Mouse (Mus musculus): Measurements from ENCODE around the gene S1pr3.

S1pr3 gene

DNA sequence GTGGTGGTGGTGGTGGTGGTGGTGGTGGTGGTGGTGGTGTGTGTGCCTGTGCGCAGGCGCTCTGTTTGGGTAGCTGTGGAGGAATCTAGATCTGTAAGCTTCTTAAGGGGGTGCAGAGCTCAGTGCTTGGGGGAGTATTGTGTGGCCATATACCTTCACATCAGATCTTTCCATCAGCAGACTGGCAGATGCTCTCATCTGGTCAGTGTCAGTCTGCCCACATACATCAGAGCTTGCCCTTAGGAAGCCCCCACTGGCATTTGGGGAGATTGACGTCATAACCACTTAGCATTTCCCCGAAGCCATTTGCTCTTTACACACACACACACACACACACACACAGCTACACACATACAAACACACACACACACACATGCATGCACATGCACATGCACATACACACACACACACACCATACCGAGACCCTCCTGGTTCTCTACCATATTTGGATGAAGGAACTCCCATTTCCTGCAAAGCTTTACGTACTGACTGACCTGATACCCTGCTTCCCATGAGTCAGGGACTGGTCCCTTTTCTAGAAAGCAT lies 1.6 kb downstream of the S1pr3 start:
- no peaks in the 10 kb centered on the region for H3K36me3 ChIP-seq (ENCODE audit: insufficient read depth, low read length)
- no peak for TF ChIP-seq POU5F1 (IDR thresholded peaks at IDR 0.05; ENCODE audit: borderline replicate concordance, low read length)

DNA sequence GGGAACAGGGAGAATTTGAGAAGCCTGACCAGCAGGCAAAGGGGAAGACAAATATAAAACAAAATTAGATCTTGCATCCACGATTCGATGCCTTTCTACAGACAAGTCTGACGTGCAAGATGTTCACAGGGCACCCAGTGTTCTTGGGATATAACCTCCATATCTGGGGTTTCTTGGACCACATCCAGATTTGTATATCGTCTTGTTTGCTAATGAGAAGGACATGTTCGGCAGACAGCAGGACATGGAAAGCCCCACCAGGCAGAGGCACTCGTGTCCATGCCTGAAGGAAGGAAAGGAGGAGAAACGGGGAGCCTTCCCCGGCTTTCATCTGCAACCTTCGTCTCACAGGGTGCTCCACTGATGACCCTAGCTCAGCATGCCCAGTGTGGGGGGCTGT lies 2.8 kb downstream of the S1pr3 start:
- Histone ChIP-seq H3K27me3 (ENCODE audit: insufficient read depth, low read length) (peaks cover 60% of the 10 kb centered on the region), H3K4me3 (replicated peaks; ENCODE audit: low read length) (no peak overlapping the region), H3K4me1 (replicated peaks; ENCODE audit: low read depth, low read length) (peaks cover 43% of the 10 kb centered on the region), H3K36me3 (ENCODE audit: insufficient read depth, low read length) (no peaks in the 10 kb centered on the region), H3K9me3 (ENCODE audit: low read length) (no peaks in the 10 kb centered on the region)
- no peak for TF ChIP-seq NANOG (IDR thresholded peaks at IDR 0.05; ENCODE audit: borderline replicate concordance, low read length)
- no peak for TF ChIP-seq CTCF (conservative IDR thresholded peaks at IDR 0.05; ENCODE audit: low read length)
- TF ChIP-seq POU5F1 (IDR thresholded peaks at IDR 0.05; ENCODE audit: borderline replicate concordance, low read length), result no peak

More for the DNA sequence above, 1.6 kb downstream of the S1pr3 start:
- no peaks in the 10 kb centered on the region for H3K9me3 ChIP-seq (ENCODE audit: low read length)
- peaks cover 68% of the 10 kb centered on the region for H3K27me3 ChIP-seq (ENCODE audit: insufficient read depth, low read length)
- H3K4me3 ChIP-seq (replicated peaks; ENCODE audit: low read length), result no peak overlapping the region
- H3K4me1 ChIP-seq (replicated peaks; ENCODE audit: low read depth, low read length), result peaks cover 43% of the 10 kb centered on the region

DNA sequence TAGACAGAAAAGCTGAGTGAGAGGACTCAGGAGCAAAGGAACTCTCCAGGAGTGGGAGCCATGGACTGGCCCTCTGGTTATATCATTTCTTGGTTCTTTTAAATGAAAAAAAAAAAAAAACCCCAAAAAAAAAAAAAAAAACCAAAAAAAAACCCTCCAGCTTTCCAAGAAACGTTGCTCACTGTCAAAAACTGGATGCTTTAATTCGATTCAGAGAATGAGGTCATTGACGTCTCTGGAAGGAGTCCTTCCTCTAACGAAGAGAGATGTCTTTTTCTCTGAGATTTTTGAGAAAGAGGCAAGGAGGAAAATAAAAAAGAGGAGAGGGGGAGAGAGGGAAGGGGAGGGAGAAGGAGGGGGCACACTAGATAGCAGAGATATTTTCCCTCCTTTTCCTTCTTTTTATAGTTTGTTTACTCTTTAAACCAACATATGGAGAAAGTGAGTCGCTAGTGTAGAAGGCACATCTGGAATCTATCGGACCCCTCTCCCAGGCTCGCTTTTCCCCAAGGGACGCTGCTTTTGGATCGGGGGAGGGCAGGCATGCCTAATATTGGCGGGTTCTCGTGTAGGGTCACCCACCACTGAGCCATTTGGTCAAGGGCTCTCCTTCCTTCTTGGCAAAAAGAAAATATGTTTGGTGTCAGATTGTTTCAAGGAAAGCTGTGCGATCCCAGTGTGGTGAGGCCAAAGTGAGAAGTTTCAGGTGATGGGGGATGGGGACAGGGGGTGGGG lies 3.4 kb downstream of the S1pr3 start:
- TF ChIP-seq NANOG (IDR thresholded peaks at IDR 0.05; ENCODE audit: borderline replicate concordance, low read length) (no peak), CTCF (conservative IDR thresholded peaks at IDR 0.05; ENCODE audit: low read length) (no peak), POU5F1 (IDR thresholded peaks at IDR 0.05; ENCODE audit: borderline replicate concordance, low read length) (no peak)
- H3K27me3 ChIP-seq (ENCODE audit: insufficient read depth, low read length), result peaks cover 54% of the 10 kb centered on the region
- H3K36me3 ChIP-seq (ENCODE audit: insufficient read depth, low read length), result no peaks in the 10 kb centered on the region
- H3K4me3 ChIP-seq (replicated peaks; ENCODE audit: low read length), result no peak overlapping the region
- no peaks in the 10 kb centered on the region for H3K9me3 ChIP-seq (ENCODE audit: low read length)
- H3K4me1 ChIP-seq (replicated peaks; ENCODE audit: low read depth, low read length), result peaks cover 40% of the 10 kb centered on the region

DNA sequence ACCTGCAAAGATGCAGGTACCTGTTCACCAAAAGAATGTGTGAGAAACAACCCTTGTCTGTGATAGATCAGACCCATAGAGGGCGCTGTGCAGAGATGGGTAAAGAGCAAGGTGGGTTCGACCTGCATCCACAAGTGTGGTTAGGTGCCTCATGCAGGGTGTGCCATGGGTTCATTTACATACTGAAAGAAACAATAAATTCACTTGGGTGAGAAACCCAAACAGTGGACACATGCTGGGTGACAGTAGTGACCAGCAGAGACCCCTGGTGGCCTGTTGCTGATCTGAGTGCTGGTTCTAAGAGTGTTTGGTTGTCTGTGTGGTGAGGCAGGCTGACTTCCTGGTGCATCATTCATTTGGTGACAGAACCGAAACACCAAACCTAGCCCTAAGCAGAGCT lies 5.0 kb downstream of the S1pr3 start:
- TF ChIP-seq CTCF (conservative IDR thresholded peaks at IDR 0.05; ENCODE audit: low read length) (peak; percentile 53), NANOG (IDR thresholded peaks at IDR 0.05; ENCODE audit: borderline replicate concordance, low read length) (no peak), POU5F1 (IDR thresholded peaks at IDR 0.05; ENCODE audit: borderline replicate concordance, low read length) (no peak)
- Histone ChIP-seq H3K4me3 (replicated peaks; ENCODE audit: low read length) (no peak overlapping the region), H3K9me3 (ENCODE audit: low read length) (no peaks in the 10 kb centered on the region), H3K27me3 (ENCODE audit: insufficient read depth, low read length) (peaks cover 38% of the 10 kb centered on the region), H3K4me1 (replicated peaks; ENCODE audit: low read depth, low read length) (peaks cover 24% of the 10 kb centered on the region), H3K36me3 (ENCODE audit: insufficient read depth, low read length) (no peaks in the 10 kb centered on the region)

DNA sequence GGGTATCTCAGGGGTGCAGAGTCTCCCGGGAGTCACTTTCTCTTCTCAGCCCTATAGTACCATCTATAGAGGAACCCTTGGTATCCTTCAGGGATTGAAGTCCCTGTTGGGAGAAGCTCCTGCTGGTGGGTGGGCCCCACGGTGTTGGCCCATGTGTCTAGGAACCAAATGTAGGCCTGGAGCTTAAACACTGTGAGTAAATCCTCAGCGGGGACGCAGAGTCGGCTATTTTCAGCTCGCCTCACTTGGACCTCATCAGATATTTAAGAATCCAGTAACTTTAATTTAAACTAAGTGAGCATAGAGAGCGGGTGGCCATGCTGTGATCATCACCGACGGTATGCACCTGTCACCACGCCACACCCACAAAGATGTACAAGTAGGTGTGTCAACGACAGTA lies 8.3 kb downstream of the S1pr3 start:
- Histone ChIP-seq H3K4me1 (replicated peaks; ENCODE audit: low read depth, low read length) (peaks cover 28% of the 10 kb centered on the region), H3K27me3 (ENCODE audit: insufficient read depth, low read length) (peaks cover 25% of the 10 kb centered on the region), H3K9me3 (ENCODE audit: low read length) (no peaks in the 10 kb centered on the region), H3K4me3 (replicated peaks; ENCODE audit: low read length) (no peak overlapping the region), H3K36me3 (ENCODE audit: insufficient read depth, low read length) (no peaks in the 10 kb centered on the region)
- TF ChIP-seq POU5F1 (IDR thresholded peaks at IDR 0.05; ENCODE audit: borderline replicate concordance, low read length) (no peak), NANOG (IDR thresholded peaks at IDR 0.05; ENCODE audit: borderline replicate concordance, low read length) (no peak)

DNA sequence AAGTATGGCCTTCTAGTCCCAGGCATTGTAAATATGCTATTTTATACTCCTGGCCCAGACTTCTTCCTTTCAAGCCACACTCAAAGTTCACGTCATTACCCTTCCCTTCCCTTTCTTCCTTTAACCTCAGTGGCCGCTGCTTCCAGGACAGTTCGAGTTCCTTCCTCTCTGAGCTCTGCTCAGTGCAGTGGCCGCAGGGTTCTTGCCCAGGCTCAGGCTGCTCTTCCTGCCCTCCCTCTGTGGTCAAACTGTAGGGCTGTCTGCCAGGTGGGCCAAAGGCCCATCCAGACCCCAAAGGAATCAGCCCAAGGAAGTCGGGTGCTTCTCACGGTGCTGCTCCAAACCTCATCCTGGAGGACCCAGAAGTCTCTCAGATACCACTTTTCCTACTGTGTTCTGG lies 9.4 kb downstream of the S1pr3 start:
- H3K4me3 ChIP-seq (replicated peaks; ENCODE audit: low read length), result no peak overlapping the region
- no peaks in the 10 kb centered on the region for H3K9me3 ChIP-seq (ENCODE audit: low read length)
- peaks cover 21% of the 10 kb centered on the region for H3K27me3 ChIP-seq (ENCODE audit: insufficient read depth, low read length)
- TF ChIP-seq POU5F1 (IDR thresholded peaks at IDR 0.05; ENCODE audit: borderline replicate concordance, low read length) (no peak), CTCF (conservative IDR thresholded peaks at IDR 0.05; ENCODE audit: low read length) (no peak), NANOG (IDR thresholded peaks at IDR 0.05; ENCODE audit: borderline replicate concordance, low read length) (no peak)
- H3K36me3 ChIP-seq (ENCODE audit: insufficient read depth, low read length), result no peaks in the 10 kb centered on the region
- H3K4me1 ChIP-seq (replicated peaks; ENCODE audit: low read depth, low read length), result peaks cover 22% of the 10 kb centered on the region

DNA sequence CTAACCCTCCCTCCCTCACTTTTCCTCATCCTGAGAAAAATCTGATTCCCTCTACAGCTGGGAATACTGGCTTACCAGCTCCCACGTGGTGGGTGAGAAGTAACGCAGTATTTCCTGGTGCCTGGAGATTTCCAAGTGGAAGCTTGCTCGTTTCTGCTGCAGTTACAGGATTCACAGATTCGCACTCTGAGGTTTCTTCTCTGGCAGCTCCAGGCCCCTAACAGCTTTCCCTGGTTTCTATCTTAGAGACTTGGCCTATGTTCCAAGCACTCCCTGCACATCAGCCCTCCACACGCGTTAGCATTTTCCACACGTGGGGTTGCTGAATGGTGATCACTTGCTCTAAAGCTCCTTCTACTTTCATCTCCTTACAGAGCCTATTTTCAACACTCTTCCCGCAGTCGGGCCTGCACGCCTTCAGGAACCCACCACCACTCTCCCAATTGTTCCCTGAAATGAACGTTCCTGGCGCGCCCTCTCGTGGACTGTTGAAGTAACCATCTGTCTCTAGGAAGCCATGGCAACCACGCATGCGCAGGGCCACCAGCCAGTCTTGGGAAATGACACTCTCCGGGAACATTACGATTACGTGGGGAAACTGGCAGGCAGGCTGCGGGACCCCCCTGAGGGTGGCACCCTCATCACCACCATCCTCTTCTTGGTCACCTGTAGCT lies 10.0 kb downstream of the S1pr3 start:
- peaks cover 17% of the 10 kb centered on the region for H3K27me3 ChIP-seq (ENCODE audit: insufficient read depth, low read length)
- H3K4me3 ChIP-seq (replicated peaks; ENCODE audit: low read length), result peak overlapping the region; percentile 55
- no peaks in the 10 kb centered on the region for H3K36me3 ChIP-seq (ENCODE audit: insufficient read depth, low read length)
- no peaks in the 10 kb centered on the region for H3K9me3 ChIP-seq (ENCODE audit: low read length)
- H3K4me1 ChIP-seq (replicated peaks; ENCODE audit: low read depth, low read length), result peaks cover 17% of the 10 kb centered on the region
- TF ChIP-seq CTCF (conservative IDR thresholded peaks at IDR 0.05; ENCODE audit: low read length), result peak; percentile 35
- TF ChIP-seq NANOG (IDR thresholded peaks at IDR 0.05; ENCODE audit: borderline replicate concordance, low read length), result no peak

DNA sequence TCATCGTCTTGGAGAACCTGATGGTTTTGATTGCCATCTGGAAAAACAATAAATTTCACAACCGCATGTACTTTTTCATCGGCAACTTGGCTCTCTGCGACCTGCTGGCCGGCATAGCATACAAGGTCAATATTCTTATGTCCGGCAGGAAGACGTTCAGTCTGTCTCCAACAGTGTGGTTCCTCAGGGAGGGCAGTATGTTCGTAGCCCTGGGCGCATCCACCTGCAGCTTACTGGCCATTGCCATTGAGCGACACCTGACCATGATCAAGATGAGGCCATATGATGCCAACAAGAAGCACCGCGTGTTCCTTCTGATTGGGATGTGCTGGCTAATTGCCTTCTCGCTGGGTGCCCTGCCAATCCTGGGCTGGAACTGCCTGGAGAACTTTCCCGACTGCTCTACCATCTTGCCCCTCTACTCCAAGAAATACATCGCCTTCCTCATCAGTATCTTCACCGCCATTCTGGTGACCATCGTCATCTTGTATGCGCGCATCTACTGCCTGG lies 10.6 kb downstream of the S1pr3 start:
- Histone ChIP-seq H3K27me3 (ENCODE audit: insufficient read depth, low read length) (peaks cover 17% of the 10 kb centered on the region), H3K4me3 (replicated peaks; ENCODE audit: low read length) (peak overlapping the region; percentile 55), H3K36me3 (ENCODE audit: insufficient read depth, low read length) (no peaks in the 10 kb centered on the region), H3K4me1 (replicated peaks; ENCODE audit: low read depth, low read length) (peaks cover 17% of the 10 kb centered on the region), H3K9me3 (ENCODE audit: low read length) (no peaks in the 10 kb centered on the region)
- TF ChIP-seq POU5F1 (IDR thresholded peaks at IDR 0.05; ENCODE audit: borderline replicate concordance, low read length) (no peak), NANOG (IDR thresholded peaks at IDR 0.05; ENCODE audit: borderline replicate concordance, low read length) (no peak), CTCF (conservative IDR thresholded peaks at IDR 0.05; ENCODE audit: low read length) (no peak)
